Mouse (Mus musculus): ENCODE results near the gene Rps15. TPM values are rescaled to one million over a fixed set of nuclear protein-coding genes. Genes with fewer than 3 reads are reported as not detected.

Gene Rps15
- polyA plus RNA-seq, 1 experiment from 2014 or later = 460 TPM

GRCm38 (mm10) chr10:80324120-80325037, 32.1 kb downstream of the Rps15 start:
- no peak for ATAC-seq (ENCODE audit: low read depth)
- Histone ChIP-seq H3K9me3 (replicated peaks; ENCODE audit: control insufficient read depth, low read length) (no peaks in the 10 kb centered on the region), H3K27me3 (ENCODE audit: control insufficient read depth, insufficient read depth, low read depth, low read length) (no peaks in the 10 kb centered on the region), H3K4me3 (ENCODE audit: low read depth, low read length) (peak overlapping the region; percentile 77; the same call in 1 of the 2 replicates), H3K36me3 (ENCODE audit: control insufficient read depth, insufficient read depth) (no peaks in the 10 kb centered on the region), H3K9ac (ENCODE audit: low read depth, low read length) (peak overlapping the region; percentile 75), H3K4me1 (ENCODE audit: control insufficient read depth, low read depth, low read length) (peaks cover 52% of the 10 kb centered on the region), H3K4me2 (ENCODE audit: low read depth, low read length) (peak overlapping the region; percentile 100), H3K27ac (ENCODE audit: low read length) (peak overlapping the region; percentile 87)
- 65% methylated on average over 17 of the region's 17 CpGs for WGBS (ENCODE audit: insufficient replicate concordance)

DNA sequence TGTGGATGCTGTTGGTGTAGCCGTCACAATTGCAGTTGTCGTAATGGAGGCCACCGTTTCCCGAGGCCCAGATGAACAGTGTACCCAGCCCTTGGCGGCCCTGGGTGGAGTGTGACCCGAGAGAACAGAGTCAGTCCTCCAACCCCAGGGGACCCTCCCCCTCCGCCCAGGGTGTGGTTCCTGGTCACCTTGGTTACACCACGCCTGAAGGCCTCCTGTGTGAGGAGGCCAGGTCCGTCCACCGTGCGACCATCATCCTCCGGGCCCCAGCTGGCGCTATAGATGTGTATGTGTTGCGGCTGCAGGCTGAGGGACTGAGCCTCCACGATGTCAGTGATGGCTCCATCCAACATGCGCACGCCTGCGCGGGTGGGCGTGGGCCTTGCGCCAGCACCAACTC, 32.8 kb downstream of the Rps15 start:
- peaks cover 54% of the 10 kb centered on the region for H3K4me1 ChIP-seq (ENCODE audit: control insufficient read depth, low read depth, low read length)
- no peak overlapping the region for H3K4me2 ChIP-seq (ENCODE audit: low read depth, low read length)
- no peak overlapping the region for H3K27ac ChIP-seq (ENCODE audit: low read length)
- no peaks in the 10 kb centered on the region for H3K9me3 ChIP-seq (replicated peaks; ENCODE audit: control insufficient read depth, low read length)
- H3K9ac ChIP-seq (ENCODE audit: low read depth, low read length) = no peak overlapping the region
- H3K4me3 ChIP-seq (ENCODE audit: low read depth, low read length) = no peak overlapping the region
- whole genome bisulfite sequencing (ENCODE audit: insufficient replicate concordance) = 75% methylated on average over 21 of the region's 21 CpGs
- no peaks in the 10 kb centered on the region for H3K27me3 ChIP-seq (ENCODE audit: control insufficient read depth, insufficient read depth, low read depth, low read length)
- no peaks in the 10 kb centered on the region for H3K36me3 ChIP-seq (ENCODE audit: control insufficient read depth, insufficient read depth)
- no peak for ATAC-seq (ENCODE audit: low read depth)

DNA sequence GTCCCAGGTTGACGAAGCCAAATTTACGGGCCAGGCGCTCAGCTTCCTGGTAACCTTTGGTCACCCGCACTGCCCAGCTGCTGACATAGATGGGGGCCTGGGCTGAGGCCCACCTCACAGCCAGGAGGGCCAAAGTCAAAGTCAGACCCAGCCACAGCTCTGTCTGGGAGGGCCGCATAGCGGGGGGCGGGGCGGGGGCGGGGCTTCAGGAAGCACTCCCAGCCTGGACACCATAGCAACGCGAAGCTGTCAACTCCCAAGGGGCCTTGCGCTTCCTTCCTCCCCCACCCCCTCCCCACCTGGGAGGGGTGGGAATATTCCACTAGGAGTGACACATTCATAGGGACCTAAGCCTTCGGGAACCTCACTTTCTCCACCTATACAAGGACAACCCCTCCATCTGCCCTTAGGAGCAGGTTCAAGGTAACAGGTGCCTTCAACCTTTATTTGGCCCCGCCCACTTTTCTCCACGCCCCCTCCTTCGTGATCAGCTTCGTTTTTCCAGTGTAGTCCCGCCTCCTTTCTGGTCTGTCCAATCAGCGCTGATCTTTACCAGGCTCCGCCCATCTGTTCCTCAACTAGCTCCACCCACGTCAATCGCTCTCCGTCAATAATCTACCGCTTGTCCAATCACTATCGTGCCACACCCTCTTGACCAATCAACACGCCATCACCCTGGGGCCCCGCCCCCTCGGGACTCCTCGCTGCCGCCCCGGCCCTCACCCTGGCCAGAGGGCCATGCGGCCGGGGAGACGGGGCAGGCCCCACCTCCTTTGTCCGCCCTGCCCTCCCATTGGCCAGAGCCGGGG, 37.2 kb downstream of the Rps15 start, which contains the start of the genes Pcsk4 and Reep6:
TSS of gene Pcsk4 (minus strand) at position 226 of the 809 bp plus-strand sequence.
TSS of gene Reep6 (plus strand) at position 681 of the 809 bp plus-strand sequence.
- peak within 1 kb of the TSS; percentile 97 for H3K4me2 ChIP-seq (ENCODE audit: low read depth, low read length)
- WGBS (ENCODE audit: insufficient replicate concordance) = 5% methylated on average over 36 of the region's 36 CpGs
- no peaks in the 10 kb centered on the region for H3K9me3 ChIP-seq (replicated peaks; ENCODE audit: control insufficient read depth, low read length)
- H3K4me3 ChIP-seq (ENCODE audit: low read depth, low read length) = peak within 1 kb of the TSS; percentile 70
- H3K9ac ChIP-seq (ENCODE audit: low read depth, low read length) = peak within 1 kb of the TSS; percentile 73
- H3K36me3 ChIP-seq (ENCODE audit: control insufficient read depth, insufficient read depth) = peaks cover 3% of the 10 kb centered on the region
- H3K27me3 ChIP-seq (ENCODE audit: control insufficient read depth, insufficient read depth, low read depth, low read length) = no peaks in the 10 kb centered on the region
- peak; percentile 85 for ATAC-seq (ENCODE audit: low read depth)
- peaks cover 53% of the 10 kb centered on the region for H3K4me1 ChIP-seq (ENCODE audit: control insufficient read depth, low read depth, low read length)
- peak within 1 kb of the TSS; percentile 98 for H3K27ac ChIP-seq (ENCODE audit: low read length)

- ATAC-seq (ENCODE audit: low read depth) = no peak
- WGBS (ENCODE audit: insufficient replicate concordance) = under 1% methylated on average over 41 of the region's 41 CpGs
- peak overlapping the region; percentile 98 for H3K27ac ChIP-seq (ENCODE audit: low read length)
- H3K36me3 ChIP-seq (ENCODE audit: control insufficient read depth, insufficient read depth) = peaks cover 9% of the 10 kb centered on the region
- H3K4me3 ChIP-seq (ENCODE audit: low read depth, low read length) = peak overlapping the region; percentile 70
- H3K9ac ChIP-seq (ENCODE audit: low read depth, low read length) = peak overlapping the region; percentile 73
- H3K4me2 ChIP-seq (ENCODE audit: low read depth, low read length) = peak overlapping the region; percentile 97
- H3K4me1 ChIP-seq (ENCODE audit: control insufficient read depth, low read depth, low read length) = peaks cover 47% of the 10 kb centered on the region
- no peaks in the 10 kb centered on the region for H3K9me3 ChIP-seq (replicated peaks; ENCODE audit: control insufficient read depth, low read length)
- H3K27me3 ChIP-seq (ENCODE audit: control insufficient read depth, insufficient read depth, low read depth, low read length) = no peaks in the 10 kb centered on the region
These were observed 37.8 kb downstream of the Rps15 start for GRCm38 (mm10) chr10:80330084-80330483.

DNA sequence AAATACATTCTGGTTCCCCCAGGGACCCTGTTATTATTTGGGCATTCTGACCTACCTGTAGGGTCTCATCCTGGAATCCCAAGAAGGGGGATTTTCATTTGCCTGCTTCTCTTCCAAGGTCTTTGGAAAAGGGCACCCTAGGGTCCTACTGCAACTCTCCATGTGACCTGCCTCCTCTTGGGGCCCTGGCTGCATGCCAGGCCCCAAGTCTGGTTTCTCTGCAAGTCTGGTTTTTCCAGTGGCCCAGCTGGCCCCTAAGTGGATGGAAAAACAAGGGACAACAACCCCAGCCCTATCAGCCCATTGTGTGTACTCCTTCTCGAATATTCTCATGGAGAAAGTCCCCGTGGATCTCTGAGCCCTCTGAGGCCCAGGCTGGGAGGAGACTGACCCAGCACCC, 38.6 kb downstream of the Rps15 start:
- no peak for ATAC-seq (ENCODE audit: low read depth)
- Histone ChIP-seq H3K27ac (ENCODE audit: low read length) (peak overlapping the region; percentile 98), H3K4me3 (ENCODE audit: low read depth, low read length) (peak overlapping the region; percentile 70), H3K9me3 (replicated peaks; ENCODE audit: control insufficient read depth, low read length) (no peaks in the 10 kb centered on the region), H3K27me3 (ENCODE audit: control insufficient read depth, insufficient read depth, low read depth, low read length) (no peaks in the 10 kb centered on the region), H3K4me1 (ENCODE audit: control insufficient read depth, low read depth, low read length) (peaks cover 45% of the 10 kb centered on the region), H3K4me2 (ENCODE audit: low read depth, low read length) (peak overlapping the region; percentile 97), H3K36me3 (ENCODE audit: control insufficient read depth, insufficient read depth) (peaks cover 17% of the 10 kb centered on the region), H3K9ac (ENCODE audit: low read depth, low read length) (peak overlapping the region; percentile 73)
- 50% methylated on average over 2 of the region's 2 CpGs for WGBS (ENCODE audit: insufficient replicate concordance)

DNA sequence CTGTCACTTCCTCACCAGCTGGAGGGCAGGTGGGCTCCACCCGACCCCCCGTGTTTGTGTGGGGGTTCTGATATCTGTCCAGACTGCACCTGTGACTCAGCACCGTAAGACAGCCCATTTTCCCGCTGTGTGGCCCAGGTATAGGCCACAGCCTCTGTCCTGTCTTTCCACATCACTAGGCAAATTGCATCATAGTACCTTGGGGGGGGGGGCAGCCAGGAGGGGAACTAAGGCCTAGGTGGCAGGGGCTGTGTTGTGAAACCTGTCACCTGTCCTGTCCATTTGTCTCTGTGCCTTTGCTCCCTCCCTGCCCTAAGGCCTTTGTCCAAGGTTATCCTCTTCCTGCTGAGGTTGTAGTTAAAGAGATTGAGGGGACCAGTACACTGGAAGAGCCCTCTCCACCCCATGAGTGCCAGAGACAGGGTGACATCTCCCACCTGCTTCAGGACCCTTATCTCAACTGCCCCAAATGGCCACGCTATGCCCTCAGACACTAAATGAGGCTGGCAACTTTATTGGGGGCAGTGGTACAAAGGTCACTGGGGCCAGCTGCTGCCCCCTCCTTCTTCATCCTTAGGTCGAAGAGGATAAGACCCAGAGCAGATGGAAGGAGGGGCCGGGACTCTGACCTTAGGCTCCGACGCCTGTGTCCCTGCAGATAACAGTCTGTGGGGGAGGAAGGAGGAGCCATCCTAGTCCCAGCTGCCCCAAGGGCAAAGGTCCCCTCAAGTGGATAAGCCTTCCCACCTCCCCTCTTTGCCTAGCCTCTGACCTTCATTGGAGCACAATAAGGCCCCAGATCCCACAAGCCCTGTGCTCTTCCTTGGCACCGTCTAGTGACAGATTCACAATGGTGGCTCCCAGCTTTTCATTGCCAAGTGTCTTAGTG, 39.6 kb downstream of the Rps15 start:
- H3K27me3 ChIP-seq (ENCODE audit: control insufficient read depth, insufficient read depth, low read depth, low read length) = no peaks in the 10 kb centered on the region
- WGBS (ENCODE audit: insufficient replicate concordance) = 21% methylated on average over 10 of the region's 10 CpGs
- peaks cover 22% of the 10 kb centered on the region for H3K36me3 ChIP-seq (ENCODE audit: control insufficient read depth, insufficient read depth)
- peak overlapping the region; percentile 98 for H3K27ac ChIP-seq (ENCODE audit: low read length)
- no peaks in the 10 kb centered on the region for H3K9me3 ChIP-seq (replicated peaks; ENCODE audit: control insufficient read depth, low read length)
- H3K9ac ChIP-seq (ENCODE audit: low read depth, low read length) = peak overlapping the region; percentile 73
- H3K4me3 ChIP-seq (ENCODE audit: low read depth, low read length) = peak overlapping the region; percentile 70
- H3K4me2 ChIP-seq (ENCODE audit: low read depth, low read length) = peak overlapping the region; percentile 97
- ATAC-seq (ENCODE audit: low read depth) = peak; percentile 75
- peaks cover 45% of the 10 kb centered on the region for H3K4me1 ChIP-seq (ENCODE audit: control insufficient read depth, low read depth, low read length)

GRCm38 (mm10) chr10:80332525-80332989, 40.3 kb downstream of the Rps15 start:
- WGBS (ENCODE audit: insufficient replicate concordance) = 53% methylated on average over 5 of the region's 5 CpGs

DNA sequence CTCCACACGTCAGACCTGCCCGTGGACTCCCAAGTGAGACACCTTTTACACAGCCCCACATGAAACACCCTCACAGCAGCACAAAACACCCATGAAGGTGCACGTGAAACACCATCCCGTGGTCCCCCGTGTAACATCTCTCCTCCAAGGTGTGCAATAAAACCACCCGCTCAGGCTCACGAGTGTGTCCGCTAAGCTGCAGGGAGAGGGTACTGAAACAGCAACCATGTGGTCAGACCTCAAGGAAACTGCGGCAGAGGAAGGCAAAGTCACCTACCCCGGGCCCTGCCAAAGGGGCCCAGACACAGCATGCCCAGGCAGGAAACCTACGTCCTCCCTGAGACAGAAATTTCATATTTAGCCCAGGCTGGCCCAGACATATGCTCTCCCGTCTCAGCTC, 44.0 kb downstream of the Rps15 start:
- 68% methylated on average over 12 of the region's 12 CpGs for WGBS (ENCODE audit: insufficient replicate concordance)
- Histone ChIP-seq H3K4me1 (ENCODE audit: control insufficient read depth, low read depth, low read length) (peaks cover 39% of the 10 kb centered on the region), H3K4me2 (ENCODE audit: low read depth, low read length) (no peak overlapping the region), H3K27me3 (ENCODE audit: control insufficient read depth, insufficient read depth, low read depth, low read length) (peaks cover 10% of the 10 kb centered on the region), H3K9ac (ENCODE audit: low read depth, low read length) (no peak overlapping the region), H3K9me3 (replicated peaks; ENCODE audit: control insufficient read depth, low read length) (no peaks in the 10 kb centered on the region), H3K27ac (ENCODE audit: low read length) (no peak overlapping the region), H3K4me3 (ENCODE audit: low read depth, low read length) (no peak overlapping the region), H3K36me3 (ENCODE audit: control insufficient read depth, insufficient read depth) (peaks cover 22% of the 10 kb centered on the region)
- ATAC-seq (ENCODE audit: low read depth) = no peak

More at GRCm38 (mm10) chr10:80332525-80332989, 40.3 kb downstream of the Rps15 start:
- Histone ChIP-seq H3K4me3 (ENCODE audit: low read depth, low read length) (peak overlapping the region; percentile 35), H3K9me3 (replicated peaks; ENCODE audit: control insufficient read depth, low read length) (no peaks in the 10 kb centered on the region), H3K36me3 (ENCODE audit: control insufficient read depth, insufficient read depth) (peaks cover 22% of the 10 kb centered on the region), H3K4me1 (ENCODE audit: control insufficient read depth, low read depth, low read length) (peaks cover 45% of the 10 kb centered on the region), H3K27ac (ENCODE audit: low read length) (peak overlapping the region; percentile 98), H3K27me3 (ENCODE audit: control insufficient read depth, insufficient read depth, low read depth, low read length) (no peaks in the 10 kb centered on the region), H3K9ac (ENCODE audit: low read depth, low read length) (peak overlapping the region; percentile 73), H3K4me2 (ENCODE audit: low read depth, low read length) (peak overlapping the region; percentile 97)
- no peak for ATAC-seq (ENCODE audit: low read depth)
